Mouse (Mus musculus): ENCODE results near the gene Olfr984.

The Olfr984 gene

DNA sequence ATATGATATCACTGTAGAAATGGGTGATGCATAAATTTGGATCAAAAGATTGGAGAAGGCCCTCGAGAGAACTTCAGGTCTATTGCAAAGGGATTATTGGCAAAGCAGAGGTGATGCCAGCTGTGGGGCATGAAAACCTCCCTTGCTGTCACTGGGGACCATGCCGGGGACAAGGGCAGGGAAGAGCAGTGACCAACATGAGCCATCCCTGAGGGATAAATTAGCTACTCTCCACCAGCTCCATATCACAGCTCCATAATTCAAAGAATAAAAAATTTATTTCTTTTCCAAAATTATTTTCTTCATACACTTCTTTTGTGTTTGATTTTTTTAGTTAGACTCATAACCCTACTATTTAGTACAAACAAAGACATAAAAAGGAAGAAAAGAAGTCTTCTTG is at the start of gene Olfr984:
Olfr984 (minus strand) TSS at position 101 of the 400 bp plus-strand sequence.
- DNase-seq (ENCODE audit: low read depth): no peak

DNA sequence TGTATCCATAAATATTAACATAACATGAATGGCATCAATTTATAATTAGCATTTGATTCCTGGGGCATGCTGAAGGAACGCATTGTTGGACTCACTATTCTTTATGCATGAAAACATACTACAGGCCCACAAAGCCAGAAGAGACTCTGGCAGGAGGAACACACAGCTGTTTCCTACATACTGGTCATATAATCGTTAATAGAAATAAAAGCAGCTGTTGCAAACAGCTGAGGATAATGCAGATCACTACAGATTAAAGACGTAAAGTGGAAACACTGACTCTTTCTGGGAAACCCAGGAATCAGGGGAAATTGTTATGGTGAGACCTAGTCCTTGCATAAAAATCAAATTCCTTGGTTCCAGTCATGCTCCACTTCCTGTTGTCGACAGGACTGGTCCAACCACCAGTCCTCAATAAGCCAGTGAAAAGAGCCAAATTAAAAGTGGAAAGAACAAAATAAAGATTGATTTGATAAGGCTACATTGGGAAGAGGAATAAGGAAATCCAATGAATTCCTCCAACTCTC is 41.2 kb upstream of the Olfr984 start:
- DNase-seq (ENCODE audit: low read depth): no peak

DNA sequence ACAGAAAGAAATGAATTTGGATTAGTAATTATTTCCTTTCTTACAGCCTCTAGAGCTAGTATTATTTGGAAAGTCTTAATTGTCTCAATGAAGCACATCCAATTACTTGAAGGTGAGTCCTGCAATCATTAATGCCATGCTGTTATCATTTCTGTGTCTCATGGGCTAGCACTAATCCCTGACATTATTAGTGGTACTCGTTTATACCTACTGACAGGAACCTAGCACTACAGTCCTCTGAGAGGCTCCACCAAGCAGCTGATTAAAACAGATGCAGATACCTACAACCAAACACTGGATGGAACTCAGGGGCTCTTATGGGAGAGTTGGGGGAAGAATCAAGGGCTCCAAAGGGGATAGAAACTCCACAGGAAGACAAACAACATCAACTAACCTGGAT is 27.5 kb upstream of the Olfr984 start:
- DNase-seq (ENCODE audit: low read depth): no peak

DNA sequence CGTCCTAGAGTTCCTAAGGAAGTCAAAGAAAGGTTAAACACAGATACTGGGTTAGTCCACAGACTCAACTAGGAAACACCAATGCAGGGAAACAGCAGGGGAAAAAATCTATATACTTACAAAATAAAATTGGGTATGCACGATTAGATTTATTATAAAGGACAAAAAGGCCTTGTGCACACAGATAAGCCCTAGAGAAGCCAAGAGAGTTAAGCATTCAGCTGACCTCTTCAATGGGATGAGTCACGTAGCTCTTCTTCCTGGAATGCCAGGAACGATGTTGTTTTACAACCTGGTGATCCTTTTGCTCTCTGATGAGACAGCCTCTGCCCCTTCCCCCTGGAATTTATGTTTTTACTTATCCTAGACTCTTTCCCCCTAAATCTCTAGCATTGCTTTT is 25.5 kb upstream of the Olfr984 start:
- DNase-seq (ENCODE audit: low read depth): no peak

DNA sequence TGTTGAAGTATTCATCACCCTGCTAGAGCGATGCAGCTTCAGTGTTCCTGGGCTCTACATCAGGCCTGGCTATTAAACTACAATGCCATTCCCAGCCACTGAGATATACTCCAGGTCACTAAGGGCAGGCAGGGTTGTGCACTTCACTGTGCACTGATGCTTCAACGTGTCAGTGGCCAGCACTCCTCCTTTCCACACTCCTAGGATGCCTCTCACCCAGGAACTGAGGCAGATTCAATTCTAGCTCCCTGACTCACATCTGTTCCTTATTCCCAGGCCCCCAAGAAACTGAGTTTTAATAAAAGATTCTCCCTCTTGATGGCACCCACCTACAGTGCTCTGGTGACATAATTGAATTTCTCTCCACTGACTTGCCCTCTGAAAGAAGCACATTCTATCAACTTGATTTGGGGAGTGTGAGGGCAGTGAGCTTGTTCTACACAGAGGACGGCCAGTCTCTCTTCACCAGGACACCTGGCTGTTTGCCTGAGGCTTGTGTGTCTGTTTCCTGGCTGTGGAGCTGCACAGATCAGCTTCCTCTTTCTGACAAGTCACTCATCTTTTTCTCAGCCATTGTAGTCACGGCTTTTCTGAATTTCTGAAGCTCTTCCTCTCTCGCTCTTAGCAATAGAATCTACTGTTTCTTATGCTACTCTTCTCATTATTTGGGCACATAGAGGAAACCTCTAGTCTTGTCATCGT is 23.1 kb upstream of the Olfr984 start:
- no peak for DNase-seq (ENCODE audit: low read depth)

DNA sequence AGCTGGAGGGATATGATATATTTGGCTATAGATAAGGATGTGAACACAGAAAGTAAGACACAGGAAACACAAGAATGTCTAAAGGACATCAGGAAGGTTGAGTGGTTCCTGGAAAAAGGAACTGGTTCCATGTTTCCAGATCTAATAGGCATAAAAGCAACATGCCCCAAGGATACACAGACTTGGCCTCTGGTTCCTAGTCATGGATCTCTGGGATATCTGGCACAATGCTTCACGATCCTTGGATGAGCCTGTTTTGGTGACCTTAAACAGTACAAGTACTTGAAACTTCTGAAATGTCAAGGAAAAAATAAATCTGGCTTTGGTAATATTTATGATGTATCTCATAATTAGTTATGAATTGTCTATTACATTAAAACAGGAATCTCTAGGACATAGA is 16.6 kb upstream of the Olfr984 start:
- DNase-seq (ENCODE audit: low read depth): no peak

DNA sequence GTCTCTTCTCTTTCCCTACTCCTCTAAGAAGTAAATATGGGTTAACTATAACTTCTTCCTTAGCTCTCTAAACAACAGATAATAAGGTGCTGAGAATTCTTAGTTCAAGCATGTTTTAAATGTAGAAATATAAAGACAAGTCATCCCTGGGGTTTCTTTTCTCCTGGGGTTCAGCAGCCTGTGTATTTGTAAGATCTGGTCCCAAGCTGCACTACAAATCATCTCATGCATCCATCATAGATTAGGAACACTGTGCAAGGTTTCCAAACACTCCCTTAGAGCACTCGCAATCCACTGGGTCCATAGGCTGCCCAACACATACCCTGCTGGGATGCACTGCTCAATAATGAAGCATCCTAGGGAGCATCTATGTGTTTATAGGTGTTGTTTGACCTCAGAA is 16.1 kb upstream of the Olfr984 start, which contains the start of gene Olfr985:
Olfr985 (minus strand) TSS at position 101 of the 400 bp plus-strand sequence.
- no peak for DNase-seq (ENCODE audit: low read depth)

DNA sequence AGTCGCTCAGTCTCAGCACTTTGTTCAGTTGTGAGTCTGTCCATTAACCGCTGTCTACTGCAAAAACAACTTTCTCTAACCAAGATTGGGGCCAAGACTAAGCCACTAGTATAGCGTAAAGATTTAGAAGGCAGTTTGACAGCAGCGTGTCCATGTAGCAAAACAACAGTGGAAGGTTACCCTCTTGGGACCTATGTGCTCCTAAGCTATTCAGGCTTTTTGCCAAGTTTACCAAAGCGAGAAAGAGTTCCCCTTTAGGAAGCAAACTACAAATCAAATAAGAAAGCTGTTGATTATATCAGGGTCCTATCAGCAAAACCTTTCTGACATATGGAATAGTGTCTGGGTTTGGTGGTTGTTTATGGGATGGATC is 3.3 kb upstream of the Olfr984 start:
- DNase-seq (ENCODE audit: low read depth): no peak

DNA sequence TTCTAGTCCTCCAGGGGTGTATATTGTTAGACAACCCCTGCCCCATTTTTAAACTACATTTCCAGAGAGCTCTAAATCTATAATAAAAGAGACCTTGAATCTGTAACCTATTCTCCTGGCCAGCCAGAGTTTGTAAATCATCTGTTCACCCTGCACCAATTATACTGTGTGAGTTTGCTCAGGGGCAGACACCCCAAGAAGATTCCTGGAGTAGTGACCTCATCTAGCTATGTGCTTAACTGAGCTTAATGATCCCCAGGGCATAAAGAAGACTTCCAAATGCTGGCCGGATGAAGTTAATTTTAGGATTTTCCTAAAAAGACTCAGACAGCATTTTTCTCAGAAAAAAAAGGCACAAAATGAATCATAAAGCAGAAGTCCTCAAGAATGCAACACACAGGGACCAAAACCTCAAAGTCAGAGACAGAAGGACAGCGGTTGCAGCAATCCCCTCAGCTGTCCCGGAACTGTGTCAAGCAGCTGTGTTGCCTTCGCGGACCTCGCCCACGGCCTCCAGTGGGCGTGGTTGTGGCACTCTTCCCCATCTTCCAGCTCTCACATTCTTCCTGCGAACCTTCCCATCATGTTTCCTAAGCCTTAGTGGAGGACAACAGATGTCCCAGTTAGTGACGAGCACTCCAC is 2.8 kb upstream of the Olfr984 start:
- DNase-seq (ENCODE audit: low read depth): no peak

DNA sequence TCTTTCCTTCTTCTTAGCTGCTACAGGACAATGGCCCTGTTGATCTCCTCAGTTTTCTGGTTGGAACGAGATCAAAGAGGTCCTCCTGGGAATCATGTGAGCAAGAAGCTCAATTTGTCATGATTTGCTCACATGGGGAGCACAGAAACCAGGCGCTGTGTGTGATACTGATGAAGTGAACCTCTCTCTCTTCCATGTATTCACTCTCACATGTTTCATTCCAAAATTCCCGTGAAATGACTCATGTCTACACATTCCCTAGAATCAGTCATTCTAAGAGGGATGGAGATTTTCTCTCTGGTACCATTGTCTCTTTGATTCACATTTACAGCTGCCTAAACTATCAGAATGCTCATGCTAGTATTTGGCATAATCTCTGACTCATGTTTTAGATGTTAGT is 19.2 kb downstream of the Olfr984 start:
- no peak for DNase-seq (ENCODE audit: low read depth)

DNA sequence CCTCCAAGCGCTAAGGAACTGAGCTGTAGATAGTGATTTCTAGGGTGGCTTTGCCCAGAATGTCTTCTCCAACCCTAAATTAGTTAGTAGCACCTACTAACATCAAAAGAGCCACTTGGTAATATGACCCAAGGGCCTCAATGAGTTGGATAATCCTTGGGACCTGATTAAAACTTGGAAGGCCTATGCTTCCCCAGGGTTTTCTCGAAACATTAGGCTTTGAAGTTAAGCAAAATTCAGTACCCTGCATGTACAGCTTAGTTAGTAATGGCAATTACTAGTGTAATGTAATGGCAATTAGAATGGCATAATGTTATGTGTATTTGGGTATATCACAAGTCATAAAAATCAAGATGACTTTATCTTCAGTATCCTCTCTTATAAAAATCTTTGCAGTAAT is 20.5 kb downstream of the Olfr984 start, which contains the start of gene Olfr983:
Olfr983 (minus strand) TSS at position 101 of the 400 bp plus-strand sequence.
- no peak for DNase-seq (ENCODE audit: low read depth)

DNA sequence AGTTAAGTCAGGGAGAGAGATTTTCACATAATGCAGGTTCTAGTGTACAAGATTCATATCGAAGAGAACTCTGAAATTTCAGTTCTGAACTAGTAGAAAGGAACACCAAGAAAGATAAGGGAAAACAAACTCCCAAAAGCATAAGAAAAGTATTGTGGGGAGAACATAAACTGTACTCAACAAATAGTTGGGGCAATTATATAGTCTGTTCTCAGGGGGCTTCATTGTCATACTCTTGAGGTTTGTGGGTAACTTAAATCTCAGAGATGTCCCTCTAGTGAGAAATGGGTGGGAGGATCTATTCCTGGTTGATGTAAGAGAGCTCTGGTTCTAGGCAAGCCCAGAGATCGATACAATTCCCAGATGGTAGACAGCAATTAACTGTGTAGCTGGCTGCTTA is 40.5 kb downstream of the Olfr984 start, which contains the start of gene Olfr982:
Olfr982 (plus strand) TSS at position 301 of the 400 bp plus-strand sequence.
- no peak for DNase-seq (ENCODE audit: low read depth)

DNA sequence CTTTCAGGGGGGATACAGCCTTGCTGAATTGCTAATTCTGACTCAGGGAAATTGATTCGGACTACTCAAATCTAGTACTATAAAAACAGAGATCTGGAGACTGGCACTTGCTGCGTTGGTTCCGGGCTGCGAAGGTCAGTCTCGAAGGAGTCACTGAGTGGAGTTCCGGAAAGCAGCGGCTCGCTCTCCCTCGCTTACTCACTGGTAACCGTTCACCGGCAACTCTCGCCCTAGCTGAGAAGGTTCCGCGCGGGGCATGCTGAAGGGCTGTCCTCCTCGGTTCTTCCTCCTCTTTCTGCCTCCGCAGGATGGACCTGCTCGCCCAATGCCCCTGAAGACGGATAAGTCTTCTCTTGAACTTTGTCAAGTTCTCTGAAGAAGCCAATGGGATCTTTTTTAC is 63.9 kb downstream of the Olfr984 start:
- DNase-seq (ENCODE audit: low read depth): no peak

Measured in c-Kit-positive CD71-positive TER-119-negative erythroid progenitor cells, embryonic 14.5 days (primary cell).